Mouse (Mus musculus): ENCODE data around the gene Zdhhc14. TPM values are rescaled to one million over a fixed set of nuclear protein-coding genes. Genes with fewer than 3 reads are reported as not detected.

Gene Zdhhc14
- polyA plus RNA-seq, 1 experiment from 2014 or later = 9.4 TPM

DNA sequence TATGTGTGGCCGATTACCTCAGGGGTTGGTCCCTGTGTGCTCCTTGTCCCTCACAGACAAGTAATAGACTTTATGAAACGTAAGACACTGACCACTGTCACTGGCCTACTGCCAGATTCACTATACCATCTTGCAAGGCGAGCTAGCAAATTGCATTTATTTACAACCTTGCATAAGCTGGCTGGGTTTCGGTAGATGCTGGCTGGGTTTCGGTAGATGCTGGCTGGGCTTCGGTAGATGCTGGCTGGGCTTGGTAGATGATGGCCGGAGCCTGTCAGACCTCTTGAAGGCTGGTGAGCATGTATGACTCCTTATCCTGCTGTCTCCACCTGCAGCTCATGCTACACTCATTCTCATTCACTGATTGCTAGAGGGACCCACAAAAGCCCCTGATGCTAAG lies 200.9 kb downstream of the Zdhhc14 start:
- Histone ChIP-seq H3K9ac (ENCODE audit: low read depth, low read length) (no peak overlapping the region), H3K36me3 (ENCODE audit: control insufficient read depth, insufficient read depth, low read length) (0 out of 2 replicates have a peak, but pooled peaks cover 3% of the 10 kb centered on the region), H3K27me3 (ENCODE audit: control insufficient read depth, insufficient read depth, low read depth, low read length) (no peaks in the 10 kb centered on the region), H3K4me3 (ENCODE audit: low read depth, low read length) (no peak overlapping the region), H3K9me3 (replicated peaks; ENCODE audit: control insufficient read depth, low read length, poor library complexity, severe bottlenecking) (no peaks in the 10 kb centered on the region), H3K27ac (ENCODE audit: low read length) (no peak overlapping the region), H3K4me2 (ENCODE audit: low read length) (no peak overlapping the region), H3K4me1 (ENCODE audit: control insufficient read depth, insufficient read depth, low read length) (no peaks in the 10 kb centered on the region)
- WGBS = 84% methylated on average over 7 of the region's 7 CpGs
- ATAC-seq = no peak

GRCm38 (mm10) chr17:5698447-5699096 lies 206.2 kb downstream of the Zdhhc14 start:
- Histone ChIP-seq H3K4me1 (ENCODE audit: control insufficient read depth, insufficient read depth, low read length) (no peaks in the 10 kb centered on the region), H3K9ac (ENCODE audit: low read depth, low read length) (no peak overlapping the region), H3K4me2 (ENCODE audit: low read length) (no peak overlapping the region), H3K36me3 (ENCODE audit: control insufficient read depth, insufficient read depth, low read length) (0 out of 2 replicates have a peak, but pooled peaks cover 3% of the 10 kb centered on the region), H3K9me3 (replicated peaks; ENCODE audit: control insufficient read depth, low read length, poor library complexity, severe bottlenecking) (no peaks in the 10 kb centered on the region), H3K27ac (ENCODE audit: low read length) (no peak overlapping the region), H3K27me3 (ENCODE audit: control insufficient read depth, insufficient read depth, low read depth, low read length) (no peaks in the 10 kb centered on the region), H3K4me3 (ENCODE audit: low read depth, low read length) (no peak overlapping the region)
- no peak for ATAC-seq
- 68% methylated on average over 7 of the region's 7 CpGs for WGBS

DNA sequence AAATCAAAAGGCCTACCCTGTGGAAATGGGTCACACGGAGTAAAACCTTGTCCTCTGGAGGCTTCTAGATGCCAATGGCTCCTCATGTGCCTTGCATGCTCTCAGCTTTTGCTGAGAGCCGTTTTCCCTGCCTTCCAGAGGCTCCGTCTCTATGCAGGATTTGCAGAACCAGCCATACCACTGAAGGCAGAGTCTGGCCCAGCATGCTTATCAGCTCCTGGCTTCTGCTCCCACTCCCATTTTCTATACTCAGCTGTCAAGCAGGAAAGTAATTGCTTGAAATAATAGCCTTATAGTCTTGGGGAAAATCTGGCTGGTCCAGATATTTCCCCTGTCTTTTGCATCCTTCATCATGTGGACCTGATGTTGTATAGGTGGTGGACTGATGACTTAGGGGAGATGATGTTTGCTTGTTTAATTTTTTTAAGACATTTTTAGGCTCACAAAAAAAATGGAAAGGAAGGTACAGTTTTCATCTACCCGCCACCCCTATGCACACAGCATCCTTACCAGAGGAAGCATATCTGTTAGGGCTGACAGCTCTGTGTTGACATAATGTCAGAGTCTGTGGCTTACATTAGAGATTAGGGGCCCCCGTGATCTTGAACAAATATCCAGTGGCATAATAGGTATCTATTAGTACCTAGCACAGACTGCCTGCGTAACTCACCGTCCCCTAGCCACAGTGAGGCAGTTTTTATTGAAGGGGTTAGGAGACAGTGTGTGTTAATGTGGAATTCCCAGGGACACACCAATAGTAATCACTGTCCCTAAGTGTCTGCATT lies 218.2 kb downstream of the Zdhhc14 start:
- H3K9ac ChIP-seq (ENCODE audit: low read depth, low read length) = no peak overlapping the region
- 0 out of 2 replicates have a peak, but pooled peaks have one; percentile 51 for ATAC-seq
- no peaks in the 10 kb centered on the region for H3K36me3 ChIP-seq (ENCODE audit: control insufficient read depth, insufficient read depth, low read length)
- H3K27me3 ChIP-seq (ENCODE audit: control insufficient read depth, insufficient read depth, low read depth, low read length) = no peaks in the 10 kb centered on the region
- H3K4me2 ChIP-seq (ENCODE audit: low read length) = no peak overlapping the region
- no peaks in the 10 kb centered on the region; the same call in 1 of the 2 replicates for H3K4me1 ChIP-seq (ENCODE audit: control insufficient read depth, insufficient read depth, low read length)
- WGBS = 52% methylated on average over 7 of the region's 7 CpGs
- no peak overlapping the region for H3K4me3 ChIP-seq (ENCODE audit: low read depth, low read length)
- H3K9me3 ChIP-seq (replicated peaks; ENCODE audit: control insufficient read depth, low read length, poor library complexity, severe bottlenecking) = no peaks in the 10 kb centered on the region
- H3K27ac ChIP-seq (ENCODE audit: low read length) = peak overlapping the region; percentile 25

GRCm38 (mm10) chr17:5711861-5712260 lies 219.5 kb downstream of the Zdhhc14 start:
- Histone ChIP-seq H3K9ac (ENCODE audit: low read depth, low read length) (no peak overlapping the region), H3K36me3 (ENCODE audit: control insufficient read depth, insufficient read depth, low read length) (no peaks in the 10 kb centered on the region), H3K4me1 (ENCODE audit: control insufficient read depth, insufficient read depth, low read length) (no peaks in the 10 kb centered on the region; the same call in 1 of the 2 replicates), H3K27me3 (ENCODE audit: control insufficient read depth, insufficient read depth, low read depth, low read length) (no peaks in the 10 kb centered on the region), H3K9me3 (replicated peaks; ENCODE audit: control insufficient read depth, low read length, poor library complexity, severe bottlenecking) (no peaks in the 10 kb centered on the region), H3K27ac (ENCODE audit: low read length) (no peak overlapping the region), H3K4me2 (ENCODE audit: low read length) (no peak overlapping the region), H3K4me3 (ENCODE audit: low read depth, low read length) (no peak overlapping the region)
- no peak for ATAC-seq
- 75% methylated on average over 5 of the region's 5 CpGs for WGBS

- WGBS = 22% methylated on average over 3 of the region's 3 CpGs
- Histone ChIP-seq H3K4me2 (ENCODE audit: low read length) (no peak overlapping the region), H3K9me3 (replicated peaks; ENCODE audit: control insufficient read depth, low read length, poor library complexity, severe bottlenecking) (no peaks in the 10 kb centered on the region), H3K27me3 (ENCODE audit: control insufficient read depth, insufficient read depth, low read depth, low read length) (no peaks in the 10 kb centered on the region), H3K9ac (ENCODE audit: low read depth, low read length) (no peak overlapping the region), H3K4me1 (ENCODE audit: control insufficient read depth, insufficient read depth, low read length) (no peaks in the 10 kb centered on the region; the same call in 1 of the 2 replicates), H3K36me3 (ENCODE audit: control insufficient read depth, insufficient read depth, low read length) (no peaks in the 10 kb centered on the region), H3K27ac (ENCODE audit: low read length) (no peak overlapping the region), H3K4me3 (ENCODE audit: low read depth, low read length) (no peak overlapping the region)
- ATAC-seq = no peak
Observed at GRCm38 (mm10) chr17:5713141-5713540, 220.8 kb downstream of the Zdhhc14 start.

- no peaks in the 10 kb centered on the region; the same call in 1 of the 2 replicates for H3K4me1 ChIP-seq (ENCODE audit: control insufficient read depth, insufficient read depth, low read length)
- H3K27me3 ChIP-seq (ENCODE audit: control insufficient read depth, insufficient read depth, low read depth, low read length) = no peaks in the 10 kb centered on the region; the same call in 1 of the 2 replicates
- no peak overlapping the region for H3K4me2 ChIP-seq (ENCODE audit: low read length)
- H3K4me3 ChIP-seq (ENCODE audit: low read depth, low read length) = no peak overlapping the region
- no peaks in the 10 kb centered on the region for H3K36me3 ChIP-seq (ENCODE audit: control insufficient read depth, insufficient read depth, low read length)
- ATAC-seq = no peak
- no peaks in the 10 kb centered on the region for H3K9me3 ChIP-seq (replicated peaks; ENCODE audit: control insufficient read depth, low read length, poor library complexity, severe bottlenecking)
- H3K27ac ChIP-seq (ENCODE audit: low read length) = no peak overlapping the region
- no peak overlapping the region for H3K9ac ChIP-seq (ENCODE audit: low read depth, low read length)
- WGBS = 77% methylated on average over 4 of the region's 4 CpGs
Observed at GRCm38 (mm10) chr17:5716912-5717311, 224.6 kb downstream of the Zdhhc14 start.

DNA sequence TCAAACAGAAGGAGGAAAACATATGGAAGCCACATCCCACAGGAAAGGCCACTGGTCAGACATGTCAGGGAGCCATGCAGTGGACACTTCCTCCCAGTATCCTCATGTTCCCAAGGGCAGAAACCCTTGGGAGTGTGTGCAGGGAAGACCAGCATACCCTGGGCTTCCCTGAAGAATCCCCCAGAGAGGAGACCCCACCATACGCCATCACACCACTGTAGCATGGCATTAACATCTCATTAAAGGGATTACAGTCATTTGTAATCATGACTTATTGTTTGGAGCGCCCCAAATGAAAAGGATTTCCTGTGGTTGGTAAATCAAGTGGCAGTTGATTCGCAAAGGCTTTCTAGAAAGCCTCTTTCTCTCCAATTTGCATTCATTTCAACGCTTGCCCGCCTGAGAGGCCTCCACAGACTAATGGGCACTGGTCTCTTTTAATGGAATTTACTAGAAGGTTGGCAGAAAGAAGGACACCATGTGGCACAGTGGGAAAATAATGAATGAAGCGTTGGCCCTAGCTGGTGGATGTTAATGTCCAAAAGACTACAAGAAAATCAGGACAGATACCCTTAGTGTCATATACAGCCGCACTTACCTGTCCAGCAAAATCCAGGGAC lies 226.5 kb downstream of the Zdhhc14 start:
- H3K27ac ChIP-seq (ENCODE audit: low read length) = no peak overlapping the region
- WGBS = 34% methylated on average over 7 of the region's 7 CpGs

GRCm38 (mm10) chr17:5722802-5723201 lies 230.4 kb downstream of the Zdhhc14 start:
- Histone ChIP-seq H3K27me3 (ENCODE audit: control insufficient read depth, insufficient read depth, low read depth, low read length) (no peaks in the 10 kb centered on the region; the same call in 1 of the 2 replicates), H3K4me3 (ENCODE audit: low read depth, low read length) (no peak overlapping the region), H3K4me2 (ENCODE audit: low read length) (no peak overlapping the region), H3K9me3 (replicated peaks; ENCODE audit: control insufficient read depth, low read length, poor library complexity, severe bottlenecking) (no peaks in the 10 kb centered on the region; the same call in 1 of the 2 replicates), H3K9ac (ENCODE audit: low read depth, low read length) (no peak overlapping the region), H3K27ac (ENCODE audit: low read length) (no peak overlapping the region), H3K36me3 (ENCODE audit: control insufficient read depth, insufficient read depth, low read length) (no peaks in the 10 kb centered on the region), H3K4me1 (ENCODE audit: control insufficient read depth, insufficient read depth, low read length) (no peaks in the 10 kb centered on the region)
- no peak for ATAC-seq
- 88% methylated on average over 2 of the region's 2 CpGs for WGBS

More for the DNA sequence above, 226.5 kb downstream of the Zdhhc14 start:
- no peak overlapping the region for H3K4me2 ChIP-seq (ENCODE audit: low read length)
- H3K9me3 ChIP-seq (replicated peaks; ENCODE audit: control insufficient read depth, low read length, poor library complexity, severe bottlenecking) = no peaks in the 10 kb centered on the region; the same call in 1 of the 2 replicates
- H3K27me3 ChIP-seq (ENCODE audit: control insufficient read depth, insufficient read depth, low read depth, low read length) = no peaks in the 10 kb centered on the region; the same call in 1 of the 2 replicates
- H3K4me1 ChIP-seq (ENCODE audit: control insufficient read depth, insufficient read depth, low read length) = no peaks in the 10 kb centered on the region; the same call in 1 of the 2 replicates
- ATAC-seq = no peak
- no peak overlapping the region for H3K4me3 ChIP-seq (ENCODE audit: low read depth, low read length)
- H3K36me3 ChIP-seq (ENCODE audit: control insufficient read depth, insufficient read depth, low read length) = no peaks in the 10 kb centered on the region
- no peak overlapping the region for H3K9ac ChIP-seq (ENCODE audit: low read depth, low read length)
